Mouse (Mus musculus): ENCODE data around the gene Acap1.
"Not testable (repeated sequence)": the region's sequence is repeated elsewhere in the genome, so short reads cannot be mapped to it uniquely, and the experiment has no call there.

Acap1 gene

GRCm38 (mm10) chr11:69876186-69876585, 19.2 kb downstream of the Acap1 start:
- no peak for DNase-seq (ENCODE audit: low spot score)

- no peak for DNase-seq (ENCODE audit: low spot score)
These were observed 22.9 kb downstream of the Acap1 start for GRCm38 (mm10) chr11:69872451-69872850.

- no peak for DNase-seq (ENCODE audit: low spot score)
These were observed 23.5 kb downstream of the Acap1 start for GRCm38 (mm10) chr11:69871822-69872221.

GRCm38 (mm10) chr11:69870289-69871069, 24.9 kb downstream of the Acap1 start:
- DNase-seq (ENCODE audit: low spot score) = no peak

GRCm38 (mm10) chr11:69867335-69867734, 28.0 kb downstream of the Acap1 start:
- DNase-seq (ENCODE audit: low spot score) = no peak

GRCm38 (mm10) chr11:69865561-69865960, 29.8 kb downstream of the Acap1 start:
- no peak for DNase-seq (ENCODE audit: low spot score)

GRCm38 (mm10) chr11:69864138-69864860, 31.0 kb downstream of the Acap1 start:
- no peak for DNase-seq (ENCODE audit: low spot score)

GRCm38 (mm10) chr11:69863729-69864128, 31.6 kb downstream of the Acap1 start:
- DNase-seq (ENCODE audit: low spot score) = not testable (repeated sequence)

- no peak for DNase-seq (ENCODE audit: low spot score)
These were observed 37.0 kb downstream of the Acap1 start, which contains the start of gene Tnk1 for GRCm38 (mm10) chr11:69858113-69858998. Gene Tnk1, minus strand, starts transcription at chr11:69858730.

GRCm38 (mm10) chr11:69855347-69855746, 40.0 kb downstream of the Acap1 start:
- no peak for DNase-seq (ENCODE audit: low spot score)

- no peak for DNase-seq (ENCODE audit: low spot score)
These were observed 40.7 kb downstream of the Acap1 start for GRCm38 (mm10) chr11:69854680-69855079.

- DNase-seq (ENCODE audit: low spot score) = no peak
These were observed 41.3 kb downstream of the Acap1 start for GRCm38 (mm10) chr11:69853994-69854393.

- no peak for DNase-seq (ENCODE audit: low spot score)
These were observed 44.6 kb downstream of the Acap1 start for GRCm38 (mm10) chr11:69850754-69851153.

GRCm38 (mm10) chr11:69849884-69850283, 45.5 kb downstream of the Acap1 start:
- DNase-seq (ENCODE audit: low spot score) = no peak

- no peak for DNase-seq (ENCODE audit: low spot score)
These were observed 46.2 kb downstream of the Acap1 start for GRCm38 (mm10) chr11:69849128-69849527.

- DNase-seq (ENCODE audit: low spot score) = no peak
These were observed 47.3 kb downstream of the Acap1 start for GRCm38 (mm10) chr11:69848021-69848420.

- no peak for DNase-seq (ENCODE audit: low spot score)
These were observed 48.3 kb downstream of the Acap1 start for GRCm38 (mm10) chr11:69846738-69847688.

GRCm38 (mm10) chr11:69846198-69846680, 49.1 kb downstream of the Acap1 start, which contains the start of gene Plscr3:
Gene Plscr3, plus strand, starts transcription at chr11:69846376.
- peak; percentile 88 for DNase-seq (ENCODE audit: low spot score)

GRCm38 (mm10) chr11:69838714-69839104, 56.6 kb downstream of the Acap1 start:
- no peak for DNase-seq (ENCODE audit: low spot score)

GRCm38 (mm10) chr11:69837952-69838713, 57.2 kb downstream of the Acap1 start, which contains the start of gene Tmem256:
Gene Tmem256, plus strand, starts transcription at chr11:69838514.
- peak; percentile 96 for DNase-seq (ENCODE audit: low spot score)

All from ovary, adult 18-20 months (tissue).